Mouse (Mus musculus) CH12.LX (cell line): ENCODE results near the gene Spin2d. TPM values are rescaled to one million over a fixed set of nuclear protein-coding genes. Genes with fewer than 3 reads are reported as not detected.
"Not testable (repeated sequence)": the region's sequence is repeated elsewhere in the genome, so short reads cannot be mapped to it uniquely, and the experiment has no call there.

Source experiments
- DNase-seq: peaks from one replicate; pipeline ENCODE4 v3.0.0-alpha.2; 2013; ENCODE audit errors: extremely low read depth
- H3K27ac ChIP-seq: 2 replicates; pipeline ENCODE4 v1.5.1; 2012; ENCODE audit warnings: low read depth, mild to moderate bottlenecking, control low read depth, moderate library complexity; ENCODE audit not compliant: insufficient read depth
- H3K27me3 ChIP-seq: replicated peaks from 2 replicates; pipeline ENCODE3; 2012; ENCODE audit warnings: inconsistent platforms
- H3K36me3 ChIP-seq, 2 experiments: replicated peaks in 1 of 2; 2 replicates each; pipeline versions ENCODE3 to v1.6.1; 2012; ENCODE audit warnings: inconsistent platforms in 1 of 2, low read length in 1 of 2, mild to moderate bottlenecking in 1 of 2, mixed read lengths in 1 of 2, moderate library complexity in 1 of 2; ENCODE audit not compliant: control insufficient read depth in 1 of 2, insufficient read depth in 1 of 2
- H3K4me1 ChIP-seq, 2 experiments: 2 replicates each; pipeline ENCODE4 v1.6.1; 2012; ENCODE audit warnings: inconsistent platforms in 1 of 2, moderate library complexity in 1 of 2; ENCODE audit not compliant: insufficient read depth in 2 of 2, control insufficient read depth in 1 of 2
- H3K4me2 ChIP-seq: 2 replicates; pipeline ENCODE4 v1.6.1; 2012; ENCODE audit warnings: low read depth, mild to moderate bottlenecking, control low read depth; ENCODE audit not compliant: poor library complexity, insufficient read depth, severe bottlenecking
- H3K4me3 ChIP-seq, 3 experiments: fragments of 150-350 bp in 1 of 3; sonication (generic) in 1 of 3; replicated peaks in 1 of 3; 2 replicates each; pipeline versions ENCODE3 to v1.5.1; 2011 to 2012; ENCODE audit warnings: low read depth in 2 of 3, low read length in 2 of 3, mild to moderate bottlenecking in 2 of 3, moderate library complexity in 2 of 3, control low read depth in 1 of 3, improper control_type of control experiment in 1 of 3, inconsistent platforms in 1 of 3, mixed read lengths in 1 of 3; ENCODE audit not compliant: poor library complexity in 1 of 3
- H3K79me2 ChIP-seq: replicated peaks from 2 replicates; pipeline ENCODE4 v1.6.1; 2012; ENCODE audit warnings: mild to moderate bottlenecking, moderate library complexity; ENCODE audit not compliant: control insufficient read depth, poor library complexity, insufficient read depth, severe bottlenecking; ENCODE audit errors: extremely low read depth
- H3K9ac ChIP-seq: 2 replicates; pipeline ENCODE4 v1.6.1; 2012; ENCODE audit warnings: low read depth, mild to moderate bottlenecking, control low read depth, moderate library complexity; ENCODE audit not compliant: insufficient read depth
- H3K9me3 ChIP-seq: replicated peaks from 2 replicates; pipeline ENCODE3; 2012; ENCODE audit warnings: low read length, inconsistent platforms, mixed read lengths
- NRF1 ChIP-seq: IDR thresholded peaks from 2 replicates; pipeline ENCODE4 v1.6.1; 2014; ENCODE audit warnings: low read depth, mild to moderate bottlenecking, inconsistent platforms, low read length, improper control_type of control experiment, moderate library complexity
- dilution Hi-C: fragments of 300-500 bp; cut with MboI; formaldehyde crosslinking; loops from 2 replicates; pipeline ENCODE4 v1.14.3; 2020; ENCODE audit warnings: low sequenced_read_pairs; ENCODE audit not compliant: extremely low pct_unique_long_range_greater_than_20kb, extremely low pct_ligation_motif_present
- in situ Hi-C: fragments of 300-500 bp; cut with MboI; formaldehyde crosslinking; loops from 3 replicates; pipeline ENCODE4 v1.14.3; 2019; ENCODE audit warnings: low sequenced_read_pairs, low pct_ligation_motif_present, low pct_unique_long_range_greater_than_20kb, mixed read lengths
- polyA plus RNA-seq: library from polyadenylated mRNA; unstranded; fragments of >175 nt; gene quantifications from 2 replicates; pipeline ENCODE4 v1.2.1, GENCODE M21; 2012; ENCODE audit warnings: low read depth; ENCODE audit not compliant: insufficient read length
- total RNA-seq, 2 experiments: library from RNA; depleted of rRNA; stranded (reverse); fragments of 300-350 nt in 1 of 2; fragments of >200 nt in 1 of 2; gene quantifications; 2 replicates each; pipeline ENCODE4 v1.2.3; 2012 to 2014

Spin2d gene
- total and polyA plus RNA-seq, 3 experiments: not detected

- H3K9ac ChIP-seq: not testable (repeated sequence)
- TF ChIP-seq NRF1: peak; percentile 56
- TF ChIP-seq, all 38 proteins: peak for 1; not testable (repeated sequence) for 37
- DNase-seq, dilution Hi-C loops, H3K36me3 ChIP-seq, in situ Hi-C loops, H3K27me3 ChIP-seq, H3K4me3 ChIP-seq, H3K4me2 ChIP-seq, H3K79me2 ChIP-seq, H3K9me3 ChIP-seq, H3K27ac ChIP-seq, H3K4me1 ChIP-seq: not testable (repeated sequence)
Measured at GRCm38 (mm10) chrX:73191934-73192333, 15.1 kb upstream of the Spin2d start, which contains the start of gene Xlr3b. Gene Xlr3b (plus strand): TSS chrX:73192207.

- H3K4me1 ChIP-seq, dilution Hi-C loops, H3K27ac ChIP-seq, H3K9ac ChIP-seq, DNase-seq, H3K36me3 ChIP-seq, H3K27me3 ChIP-seq, H3K4me3 ChIP-seq, H3K79me2 ChIP-seq, H3K4me2 ChIP-seq, H3K9me3 ChIP-seq, in situ Hi-C loops: not testable (repeated sequence)
Measured at GRCm38 (mm10) chrX:73149350-73149749, 27.4 kb downstream of the Spin2d start, which contains the start of gene DXBay18. Gene DXBay18 (minus strand): TSS chrX:73149450.

GRCm38 (mm10) chrX:73148496-73148895 is 28.3 kb downstream of the Spin2d start, which contains the start of gene Xlr5b:
Gene Xlr5b (plus strand): TSS chrX:73148796.
- H3K27ac ChIP-seq, H3K36me3 ChIP-seq, dilution Hi-C loops, H3K9ac ChIP-seq, H3K27me3 ChIP-seq, in situ Hi-C loops, H3K4me1 ChIP-seq, H3K79me2 ChIP-seq, H3K4me2 ChIP-seq, DNase-seq, H3K4me3 ChIP-seq, H3K9me3 ChIP-seq: not testable (repeated sequence)

- in situ Hi-C loops, H3K27me3 ChIP-seq, H3K9me3 ChIP-seq, H3K9ac ChIP-seq, H3K79me2 ChIP-seq, H3K27ac ChIP-seq, dilution Hi-C loops, H3K36me3 ChIP-seq, H3K4me2 ChIP-seq, H3K4me3 ChIP-seq, DNase-seq, H3K4me1 ChIP-seq: not testable (repeated sequence)
Measured at GRCm38 (mm10) chrX:73143218-73143618, 33.6 kb downstream of the Spin2d start.

Other genes starting within 250 kb of the Spin2d start
- not detected in 2 replicates for gene Zfp185, start 189.7 kb downstream of the Spin2d start, total RNA-seq (2012; rRNA removed)
- not detected in 2 replicates for gene Zfp185, start 189.7 kb downstream of the Spin2d start, total RNA-seq (2014; rRNA removed)
- gene Zfp185, start 189.7 kb downstream of the Spin2d start, polyA plus RNA-seq: not detected in 2 replicates
- gene Pnma5, start 139.9 kb downstream of the Spin2d start, total RNA-seq (2012; rRNA removed): 0.08 TPM in 1 of 2 replicates, not detected in the other
- 0.07 TPM in 1 of 2 replicates, not detected in the other for gene Pnma5, start 139.9 kb downstream of the Spin2d start, total RNA-seq (2014; rRNA removed)
- gene Pnma5, start 139.9 kb downstream of the Spin2d start, polyA plus RNA-seq: 0.38 TPM in 1 of 2 replicates, not detected in the other
- not detected in 2 replicates for gene Pnma3, start 112.2 kb downstream of the Spin2d start, total RNA-seq (2012; rRNA removed)
- not detected in 2 replicates for gene Pnma3, start 112.2 kb downstream of the Spin2d start, total RNA-seq (2014; rRNA removed)
- gene Pnma3, start 112.2 kb downstream of the Spin2d start, polyA plus RNA-seq: not detected in 2 replicates
- 1.3 and 2.3 TPM in 2 replicates for gene Xlr4a, start 94.5 kb downstream of the Spin2d start, total RNA-seq (2012; rRNA removed)
- gene Xlr4a, start 94.5 kb downstream of the Spin2d start, total RNA-seq (2014; rRNA removed): 0.39 and 1.7 TPM in 2 replicates
- 0.95 TPM in 1 of 2 replicates, not detected in the other for gene Xlr4a, start 94.5 kb downstream of the Spin2d start, polyA plus RNA-seq
- 18.5 and 24.1 TPM in 2 replicates for gene Xlr3a, start 79.9 kb downstream of the Spin2d start, total RNA-seq (2012; rRNA removed)
- gene Xlr3a, start 79.9 kb downstream of the Spin2d start, total RNA-seq (2014; rRNA removed): 18.1 and 19.5 TPM in 2 replicates
- 10.5 and 13.6 TPM in 2 replicates for gene Xlr3a, start 79.9 kb downstream of the Spin2d start, polyA plus RNA-seq
- gene Gm14685, start 59.9 kb downstream of the Spin2d start, total RNA-seq (2012; rRNA removed): 0.17 and 0.55 TPM in 2 replicates
- gene Gm14685, start 59.9 kb downstream of the Spin2d start, total RNA-seq (2014; rRNA removed): 0.47 and 0.59 TPM in 2 replicates
- gene Gm14685, start 59.9 kb downstream of the Spin2d start, polyA plus RNA-seq: 1.1 and 1.5 TPM in 2 replicates
- gene Xlr5b, start 28.2 kb downstream of the Spin2d start, total RNA-seq (2012; rRNA removed): not detected in 2 replicates
- gene Xlr5b, start 28.2 kb downstream of the Spin2d start, total RNA-seq (2014; rRNA removed): not detected in 2 replicates
- gene Xlr5b, start 28.2 kb downstream of the Spin2d start, polyA plus RNA-seq: not detected in 2 replicates
- 0.08 and 0.21 TPM in 2 replicates for gene DXBay18, start 27.5 kb downstream of the Spin2d start, total RNA-seq (2012; rRNA removed)
- gene DXBay18, start 27.5 kb downstream of the Spin2d start, total RNA-seq (2014; rRNA removed): 0.15 TPM in 1 of 2 replicates, not detected in the other
- gene DXBay18, start 27.5 kb downstream of the Spin2d start, polyA plus RNA-seq: 0.43 TPM in 1 of 2 replicates, not detected in the other
- 3.1 and 3.4 TPM in 2 replicates for gene Xlr3b, start 15.2 kb upstream of the Spin2d start, total RNA-seq (2012; rRNA removed)
- 2.3 and 3.7 TPM in 2 replicates for gene Xlr3b, start 15.2 kb upstream of the Spin2d start, total RNA-seq (2014; rRNA removed)
- 1.4 and 1.8 TPM in 2 replicates for gene Xlr3b, start 15.2 kb upstream of the Spin2d start, polyA plus RNA-seq
- 29.5 and 36.0 TPM in 2 replicates for gene Xlr4b, start 37.3 kb upstream of the Spin2d start, total RNA-seq (2012; rRNA removed)
- 107 and 126 TPM in 2 replicates for gene Xlr4b, start 37.3 kb upstream of the Spin2d start, total RNA-seq (2014; rRNA removed)
- gene Xlr4b, start 37.3 kb upstream of the Spin2d start, polyA plus RNA-seq: 65.7 and 68.6 TPM in 2 replicates
- gene F8a, start 51.3 kb upstream of the Spin2d start, total RNA-seq (2012; rRNA removed): 3.5 and 4.9 TPM in 2 replicates
- 3.5 and 4.9 TPM in 2 replicates for gene F8a, start 51.3 kb upstream of the Spin2d start, total RNA-seq (2014; rRNA removed)
- 3.7 and 5.0 TPM in 2 replicates for gene F8a, start 51.3 kb upstream of the Spin2d start, polyA plus RNA-seq
- 35.6 and 38.0 TPM in 2 replicates for gene Xlr4c, start 66.1 kb upstream of the Spin2d start, total RNA-seq (2012; rRNA removed)
- 75.0 and 97.6 TPM in 2 replicates for gene Xlr4c, start 66.1 kb upstream of the Spin2d start, total RNA-seq (2014; rRNA removed)
- 61.1 and 67.8 TPM in 2 replicates for gene Xlr4c, start 66.1 kb upstream of the Spin2d start, polyA plus RNA-seq
- gene Xlr3c, start 88.4 kb upstream of the Spin2d start, total RNA-seq (2012; rRNA removed): 12.7 and 12.9 TPM in 2 replicates
- 4.5 and 6.0 TPM in 2 replicates for gene Xlr3c, start 88.4 kb upstream of the Spin2d start, total RNA-seq (2014; rRNA removed)
- 2.3 and 3.9 TPM in 2 replicates for gene Xlr3c, start 88.4 kb upstream of the Spin2d start, polyA plus RNA-seq
- gene Xlr5a, start 116.0 kb upstream of the Spin2d start, total RNA-seq (2012; rRNA removed): not detected in 2 replicates
- gene Xlr5a, start 116.0 kb upstream of the Spin2d start, total RNA-seq (2014; rRNA removed): 0.20 TPM in 1 of 2 replicates, not detected in the other
- gene Xlr5a, start 116.0 kb upstream of the Spin2d start, polyA plus RNA-seq: not detected in 2 replicates
- 0.13 and 0.17 TPM in 2 replicates for gene Xlr5c, start 116.0 kb upstream of the Spin2d start, total RNA-seq (2012; rRNA removed)
- gene Xlr5c, start 116.0 kb upstream of the Spin2d start, total RNA-seq (2014; rRNA removed): 0.16 and 0.38 TPM in 2 replicates
- 0.51 and 0.63 TPM in 2 replicates for gene Xlr5c, start 116.0 kb upstream of the Spin2d start, polyA plus RNA-seq
- gene Gm45015, start 159.9 kb upstream of the Spin2d start, total RNA-seq (2012; rRNA removed): not detected in 2 replicates
- not detected in 2 replicates for gene Gm45015, start 159.9 kb upstream of the Spin2d start, total RNA-seq (2014; rRNA removed)
- not detected in 2 replicates for gene Gm45015, start 159.9 kb upstream of the Spin2d start, polyA plus RNA-seq
- 15.5 and 16.1 TPM in 2 replicates for gene Zfp275, start 165.6 kb upstream of the Spin2d start, total RNA-seq (2012; rRNA removed)
- 19.1 and 19.9 TPM in 2 replicates for gene Zfp275, start 165.6 kb upstream of the Spin2d start, total RNA-seq (2014; rRNA removed)
- 15.1 and 17.9 TPM in 2 replicates for gene Zfp275, start 165.6 kb upstream of the Spin2d start, polyA plus RNA-seq
- gene Gm18336, start 221.7 kb upstream of the Spin2d start, total RNA-seq (2012; rRNA removed): not detected in 2 replicates
- not detected in 2 replicates for gene Gm18336, start 221.7 kb upstream of the Spin2d start, total RNA-seq (2014; rRNA removed)
- gene Gm18336, start 221.7 kb upstream of the Spin2d start, polyA plus RNA-seq: not detected in 2 replicates
- gene Zfp92, start 234.1 kb upstream of the Spin2d start, total RNA-seq (2012; rRNA removed): 0.04 TPM in 2 replicates
- not detected in 2 replicates for gene Zfp92, start 234.1 kb upstream of the Spin2d start, total RNA-seq (2014; rRNA removed)
- not detected in 2 replicates for gene Zfp92, start 234.1 kb upstream of the Spin2d start, polyA plus RNA-seq